In the genomic region with DNA sequence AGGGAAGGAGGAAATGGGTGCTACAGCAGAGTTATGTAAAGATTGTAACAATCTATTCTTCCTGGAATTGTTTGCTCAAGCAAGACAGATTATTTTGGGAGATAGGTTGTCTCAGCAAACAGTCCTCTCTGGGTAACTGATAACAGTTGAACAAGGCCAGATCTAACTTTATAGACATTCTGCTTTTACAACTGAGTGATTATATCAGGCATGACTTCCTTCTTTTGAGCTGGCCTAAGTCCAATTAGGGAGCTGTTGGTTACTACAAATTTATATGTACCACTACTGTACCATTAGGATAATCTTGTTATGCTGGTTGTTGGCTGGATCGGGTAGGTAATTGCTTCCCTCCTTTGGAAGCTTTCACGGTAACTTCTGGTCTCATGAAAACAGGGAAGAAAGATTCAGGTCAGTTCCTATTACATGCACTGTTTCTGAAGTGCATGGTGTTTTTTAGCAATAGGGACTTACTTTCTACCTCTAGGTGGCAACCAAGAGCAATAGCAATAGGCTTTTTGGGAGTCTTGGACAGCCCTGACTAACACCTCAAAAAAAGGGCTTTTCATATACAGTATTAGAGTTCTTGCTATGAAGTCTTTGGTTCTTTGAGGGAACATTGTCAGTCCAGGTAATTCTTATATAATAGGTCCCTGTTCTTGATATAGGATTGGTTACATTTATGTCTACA, we compare ENCODE assay signal across 10 mouse cellular contexts.
DNase-seq lines count a peak whose midpoint lies in the region; ATAC-seq lines count a peak whose summit lies in the region.
"Had no signal": no experiment of that assay in that cellular context is flagged by ENCODE, and none has a peak within 500 bp of the region (broad histone marks: within the 10 kb centered on the region; RNA-seq: fewer than 3 reads in every experiment).

No protein-coding gene starts in this region.

- WGBS in hindbrain, embryonic 14.5 days: 58% methylated on average over 2 of the region's 2 CpGs
- 73% methylated on average over 2 of the region's 2 CpGs for WGBS in hindbrain, embryonic 16.5 days
- WGBS in midbrain, embryonic 12.5 days: 37% methylated on average over 2 of the region's 2 CpGs
- 64% methylated on average over 2 of the region's 2 CpGs for WGBS in midbrain, embryonic 10.5 days
- WGBS in kidney, embryonic 16.5 days: 50% methylated on average over 2 of the region's 2 CpGs

- no peaks in the 10 kb centered on the region for H3K27me3 ChIP-seq in hindbrain, embryonic 14.5 days (ENCODE audit: control insufficient read depth, insufficient read depth, low read length)
- H3K27me3 ChIP-seq in hindbrain, embryonic 16.5 days (replicated peaks; ENCODE audit: control insufficient read depth, insufficient read depth, low read length): no peaks in the 10 kb centered on the region
- no peaks in the 10 kb centered on the region for H3K27me3 ChIP-seq in midbrain, embryonic 12.5 days
- H3K27me3 ChIP-seq in midbrain, embryonic 10.5 days (ENCODE audit: low read depth, poor library complexity, severe bottlenecking): no peaks in the 10 kb centered on the region
- H3K27me3 ChIP-seq in kidney, embryonic 16.5 days (ENCODE audit: insufficient read depth, low read length): no peaks in the 10 kb centered on the region
- H3K27me3 ChIP-seq: embryonic facial prominence, embryonic 13.5 days had no signal

- no peak overlapping the region for H3K9ac ChIP-seq in hindbrain, embryonic 14.5 days
- no peak overlapping the region for H3K9ac ChIP-seq in hindbrain, embryonic 16.5 days (ENCODE audit: low read depth, low read length)
- no peak overlapping the region for H3K9ac ChIP-seq in midbrain, embryonic 12.5 days (replicated peaks)
- no peak overlapping the region for H3K9ac ChIP-seq in kidney, embryonic 16.5 days (replicated peaks; ENCODE audit: low read length)
- H3K9ac ChIP-seq: embryonic facial prominence, embryonic 13.5 days had no signal

- no peak overlapping the region for H3K4me2 ChIP-seq in hindbrain, embryonic 14.5 days (replicated peaks)
- H3K4me2 ChIP-seq in hindbrain, embryonic 16.5 days (ENCODE audit: low read length): no peak overlapping the region
- no peak overlapping the region for H3K4me2 ChIP-seq in midbrain, embryonic 12.5 days (replicated peaks)
- no peak overlapping the region for H3K4me2 ChIP-seq in kidney, embryonic 16.5 days (replicated peaks; ENCODE audit: low read depth, low read length)
- H3K4me2 ChIP-seq: embryonic facial prominence, embryonic 13.5 days had no signal

- no peaks in the 10 kb centered on the region for H3K36me3 ChIP-seq in hindbrain, embryonic 14.5 days (replicated peaks; ENCODE audit: control insufficient read depth, insufficient read depth)
- H3K36me3 ChIP-seq in hindbrain, embryonic 16.5 days (ENCODE audit: control insufficient read depth, insufficient read depth, low read length): no peaks in the 10 kb centered on the region
- H3K36me3 ChIP-seq in midbrain, embryonic 12.5 days: no peaks in the 10 kb centered on the region
- H3K36me3 ChIP-seq in midbrain, embryonic 10.5 days: no peaks in the 10 kb centered on the region
- no peaks in the 10 kb centered on the region for H3K36me3 ChIP-seq in kidney, embryonic 16.5 days (ENCODE audit: insufficient read depth, low read length)
- H3K36me3 ChIP-seq: embryonic facial prominence, embryonic 13.5 days had no signal

- ATAC-seq in hindbrain, embryonic 14.5 days (ENCODE audit: low FRiP score): no peak
- ATAC-seq in hindbrain, embryonic 16.5 days: no peak
- ATAC-seq in midbrain, embryonic 12.5 days (ENCODE audit: low FRiP score, low read depth): peak; percentile 41; the same call in 1 of the 2 replicates
- ATAC-seq in kidney, embryonic 16.5 days (ENCODE audit: low FRiP score, low TSS enrichment): no peak

- peak; percentile 39 for DNase-seq in hindbrain, embryonic 14.5 days (ENCODE audit: low spot score)
- no peak for DNase-seq in midbrain, embryonic 10.5 days (ENCODE audit: low spot score)
- DNase-seq in embryo, embryonic 11.5 days (ENCODE audit: low read depth, low spot score): peak; percentile 27
- no peak for DNase-seq in urinary bladder, postnatal 14 days (ENCODE audit: low spot score)
- DNase-seq: heart, postnatal 36 days; lung, adult 2 months had no signal

- H3K9me3 ChIP-seq in hindbrain, embryonic 14.5 days (ENCODE audit: control insufficient read depth, low read length): no peaks in the 10 kb centered on the region
- H3K9me3 ChIP-seq in hindbrain, embryonic 16.5 days (ENCODE audit: control insufficient read depth, low read length): no peaks in the 10 kb centered on the region
- H3K9me3 ChIP-seq in midbrain, embryonic 12.5 days: no peaks in the 10 kb centered on the region
- no peaks in the 10 kb centered on the region for H3K9me3 ChIP-seq in midbrain, embryonic 10.5 days (replicated peaks)
- H3K9me3 ChIP-seq in kidney, embryonic 16.5 days (ENCODE audit: low read length): no peaks in the 10 kb centered on the region
- H3K9me3 ChIP-seq: embryonic facial prominence, embryonic 13.5 days had no signal

- no peak overlapping the region for H3K27ac ChIP-seq in hindbrain, embryonic 14.5 days
- H3K27ac ChIP-seq in hindbrain, embryonic 16.5 days (ENCODE audit: low read depth, low read length): no peak overlapping the region
- no peak overlapping the region for H3K27ac ChIP-seq in midbrain, embryonic 12.5 days (replicated peaks)
- H3K27ac ChIP-seq in midbrain, embryonic 10.5 days (replicated peaks): no peak overlapping the region
- no peak overlapping the region for H3K27ac ChIP-seq in kidney, embryonic 16.5 days (ENCODE audit: low read length)
- H3K27ac ChIP-seq: embryonic facial prominence, embryonic 13.5 days had no signal

- H3K4me1 ChIP-seq in hindbrain, embryonic 14.5 days (replicated peaks; ENCODE audit: control insufficient read depth, insufficient read depth, low read length): no peaks in the 10 kb centered on the region
- H3K4me1 ChIP-seq in hindbrain, embryonic 16.5 days (ENCODE audit: control insufficient read depth, insufficient read depth, low read depth, low read length): no peaks in the 10 kb centered on the region
- no peaks in the 10 kb centered on the region for H3K4me1 ChIP-seq in midbrain, embryonic 12.5 days
- no peaks in the 10 kb centered on the region for H3K4me1 ChIP-seq in midbrain, embryonic 10.5 days
- no peaks in the 10 kb centered on the region for H3K4me1 ChIP-seq in kidney, embryonic 16.5 days (ENCODE audit: insufficient read depth, low read length)
- H3K4me1 ChIP-seq: embryonic facial prominence, embryonic 13.5 days had no signal

- H3K4me3 ChIP-seq in hindbrain, embryonic 14.5 days (replicated peaks; ENCODE audit: low read length): no peak overlapping the region
- H3K4me3 ChIP-seq in hindbrain, embryonic 16.5 days (ENCODE audit: low read length): no peak overlapping the region
- no peak overlapping the region for H3K4me3 ChIP-seq in midbrain, embryonic 12.5 days
- H3K4me3 ChIP-seq in midbrain, embryonic 10.5 days: no peak overlapping the region
- no peak overlapping the region for H3K4me3 ChIP-seq in kidney, embryonic 16.5 days (ENCODE audit: low read length)
- H3K4me3 ChIP-seq: embryonic facial prominence, embryonic 13.5 days had no signal

Comparison
In these comparisons a context has a peak if more than half of its experiments do, and no peak if none do; other contexts are left out.
1. DNase-seq: peak in hindbrain, embryonic 14.5 days (single experiment) and embryo, embryonic 11.5 days (single experiment); none in midbrain, embryonic 10.5 days (single experiment) and urinary bladder, postnatal 14 days (single experiment).